In the genomic region with DNA sequence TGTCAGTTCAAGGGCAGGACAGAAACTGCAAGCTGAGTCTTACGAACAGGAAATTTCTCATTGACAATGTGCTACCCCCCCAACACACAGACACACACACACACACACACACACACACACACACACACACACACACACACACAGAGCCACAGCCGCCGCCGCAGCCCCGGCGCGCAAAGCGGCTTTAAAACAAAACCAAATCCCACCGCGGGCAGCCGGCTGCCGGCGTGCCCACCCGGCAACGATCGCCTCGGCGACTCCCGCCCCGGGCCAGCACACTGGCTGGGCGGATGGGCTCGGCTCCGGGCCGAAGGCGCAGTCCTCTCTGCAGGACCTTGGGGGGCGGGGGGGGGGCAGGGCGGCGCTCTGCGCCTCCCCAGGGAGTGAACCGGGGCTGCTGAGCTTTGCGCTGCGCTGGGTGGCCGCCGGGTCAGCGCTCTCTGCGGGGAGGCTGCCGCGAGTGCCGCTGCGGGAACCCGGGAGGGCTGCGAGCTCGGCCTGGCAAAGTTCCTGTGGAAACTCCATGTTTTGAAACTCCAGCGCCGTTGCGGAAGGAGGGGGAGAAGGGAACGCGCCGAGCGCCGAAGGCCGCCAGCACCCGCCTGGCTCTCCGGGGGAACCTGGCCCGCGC, we compare ENCODE assay signal across 1 mouse cellular context.
A peak's percentile ranks its signal among the peaks of the same experiment; 100 is the strongest.
TF ChIP-seq lines count a peak whose summit lies in the region.

No protein-coding gene starts in this region.

TF ChIP-seq in MEL, 35 proteins besides CTCF, POLR2A, EP300 and RAD21 (continued from another document):
- TF ChIP-seq SIN3A (IDR thresholded peaks at IDR 0.05; ENCODE audit: low read length) (peak; percentile 42), NELFE (IDR thresholded peaks at IDR 0.05; ENCODE audit: low read depth, low read length) (peak; percentile 34; the same call in 1 of the 2 replicates), GABPA (IDR thresholded peaks at IDR 0.05; ENCODE audit: low read depth, low read length) (no peak), GATA1 (IDR thresholded peaks at IDR 0.05; ENCODE audit: low read depth, low read length) (no peak), ZMIZ1 (IDR thresholded peaks at IDR 0.05; ENCODE audit: low read depth, low read length) (no peak)
